Mouse (Mus musculus) heart, adult 2 months (tissue): ENCODE results near the gene Slc7a1.

Experiments used
- CTCF ChIP-seq: fragments of 200-600 bp; IDR thresholded peaks from 2 replicates; pipeline ENCODE4 v1.8.1; 2022; ENCODE audit warnings: antibody characterized with exemption, mild to moderate bottlenecking, moderate library complexity
- EP300 ChIP-seq: fragments of 200-500 bp; IDR thresholded peaks from 2 replicates; pipeline ENCODE4 v1.6.1; 2011; ENCODE audit warnings: low read depth, low read length, control low read depth; ENCODE audit not compliant: insufficient read depth

DNA sequence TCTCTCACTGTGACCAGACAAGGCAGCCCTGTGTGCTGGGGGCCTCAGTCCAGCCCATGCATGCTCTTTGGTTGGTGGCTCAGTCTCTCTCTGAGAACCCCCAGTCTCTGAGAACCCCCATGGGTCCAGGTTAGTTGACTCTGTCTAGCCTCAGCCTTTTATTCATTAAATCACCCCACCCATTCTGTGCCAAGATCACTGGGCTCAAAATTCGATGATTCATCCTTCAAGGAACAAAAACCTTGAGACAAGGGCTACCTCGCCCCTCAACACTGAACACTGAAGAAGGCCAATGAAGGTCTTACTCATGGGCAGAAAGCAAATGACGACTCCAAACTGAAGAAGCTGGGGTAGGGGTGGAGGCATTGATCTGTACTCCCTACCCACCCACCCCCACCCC lies 31.9 kb downstream of the Slc7a1 start:
- TF ChIP-seq CTCF (no peak), EP300 (no peak)
